Mouse (Mus musculus): Measurements from ENCODE around the gene Dlk1. TPM values are rescaled to one million over a fixed set of nuclear protein-coding genes. Genes with fewer than 3 reads are reported as not detected.
"Not testable (repeated sequence)": the region's sequence is repeated elsewhere in the genome, so short reads cannot be mapped to it uniquely, and the experiment has no call there.

Dlk1 gene
- polyA plus RNA-seq, 1 experiment from 2014 or later: 61.8 TPM

- 13% methylated on average over 10 of the region's 10 CpGs for WGBS
- ATAC-seq: peak; percentile 63
- Histone ChIP-seq H3K4me2 (ENCODE audit: low read length) (no peak overlapping the region), H3K4me1 (ENCODE audit: control insufficient read depth, insufficient read depth, low read length) (peaks cover 24% of the 10 kb centered on the region), H3K27ac (ENCODE audit: low read depth, low read length) (no peak overlapping the region), H3K27me3 (replicated peaks; ENCODE audit: control insufficient read depth, insufficient read depth, low read length) (peaks cover 36% of the 10 kb centered on the region), H3K9ac (ENCODE audit: low read length) (no peak overlapping the region), H3K4me3 (ENCODE audit: low read depth, low read length) (no peak overlapping the region), H3K9me3 (replicated peaks; ENCODE audit: control insufficient read depth, low read length) (no peaks in the 10 kb centered on the region), H3K36me3 (ENCODE audit: control insufficient read depth, insufficient read depth, low read length) (0 out of 2 replicates have a peak, but pooled peaks cover 2% of the 10 kb centered on the region)
- peak; percentile 64 for DNase-seq (ENCODE audit: low spot score)
Measured at GRCm38 (mm10) chr12:109458896-109459295, 6.3 kb downstream of the Dlk1 start.

GRCm38 (mm10) chr12:109459481-109460401 lies 7.1 kb downstream of the Dlk1 start:
- Histone ChIP-seq H3K27me3 (replicated peaks; ENCODE audit: control insufficient read depth, insufficient read depth, low read length) (peaks cover 28% of the 10 kb centered on the region), H3K4me2 (ENCODE audit: low read length) (peak overlapping the region; percentile 37; the same call in 1 of the 2 replicates), H3K9ac (ENCODE audit: low read length) (peak overlapping the region; percentile 29; the same call in 1 of the 2 replicates), H3K27ac (ENCODE audit: low read depth, low read length) (no peak overlapping the region), H3K4me3 (ENCODE audit: low read depth, low read length) (0 out of 2 replicates have a peak overlapping the region, but pooled peaks have one; percentile 2), H3K4me1 (ENCODE audit: control insufficient read depth, insufficient read depth, low read length) (peaks cover 24% of the 10 kb centered on the region), H3K36me3 (ENCODE audit: control insufficient read depth, insufficient read depth, low read length) (0 out of 2 replicates have a peak, but pooled peaks cover 2% of the 10 kb centered on the region), H3K9me3 (replicated peaks; ENCODE audit: control insufficient read depth, low read length) (no peaks in the 10 kb centered on the region)
- ATAC-seq (peak; percentile 27; the same call in 1 of the 2 replicates), DNase-seq (ENCODE audit: low spot score) (no peak)
- WGBS: 35% methylated on average over 49 of the region's 49 CpGs

- H3K9me3 ChIP-seq (replicated peaks; ENCODE audit: control insufficient read depth, low read length): no peaks in the 10 kb centered on the region
- DNase-seq (ENCODE audit: low spot score) (no peak), ATAC-seq (no peak)
- WGBS: 78% methylated on average over 10 of the region's 10 CpGs
- 0 out of 2 replicates have a peak, but pooled peaks cover 2% of the 10 kb centered on the region for H3K36me3 ChIP-seq (ENCODE audit: control insufficient read depth, insufficient read depth, low read length)
- no peak overlapping the region for H3K9ac ChIP-seq (ENCODE audit: low read length)
- H3K4me2 ChIP-seq (ENCODE audit: low read length): no peak overlapping the region
- H3K27ac ChIP-seq (ENCODE audit: low read depth, low read length): no peak overlapping the region
- peaks cover 17% of the 10 kb centered on the region for H3K4me1 ChIP-seq (ENCODE audit: control insufficient read depth, insufficient read depth, low read length)
- no peak overlapping the region for H3K4me3 ChIP-seq (ENCODE audit: low read depth, low read length)
- H3K27me3 ChIP-seq (replicated peaks; ENCODE audit: control insufficient read depth, insufficient read depth, low read length): peaks cover 22% of the 10 kb centered on the region
Measured at GRCm38 (mm10) chr12:109462594-109462993, 10.0 kb downstream of the Dlk1 start.

GRCm38 (mm10) chr12:109467417-109467816 lies 14.8 kb downstream of the Dlk1 start:
- not testable (repeated sequence) for H3K4me1 ChIP-seq (ENCODE audit: control insufficient read depth, insufficient read depth, low read length); H3K9me3 ChIP-seq (replicated peaks; ENCODE audit: control insufficient read depth, low read length); H3K27ac ChIP-seq (ENCODE audit: low read depth, low read length); H3K4me3 ChIP-seq (ENCODE audit: low read depth, low read length); ATAC-seq; H3K27me3 ChIP-seq (replicated peaks; ENCODE audit: control insufficient read depth, insufficient read depth, low read length); H3K9ac ChIP-seq (ENCODE audit: low read length); H3K36me3 ChIP-seq (ENCODE audit: control insufficient read depth, insufficient read depth, low read length); H3K4me2 ChIP-seq (ENCODE audit: low read length); DNase-seq (ENCODE audit: low spot score)
- WGBS: 85% methylated on average over 4 of the region's 4 CpGs

GRCm38 (mm10) chr12:109469793-109470192 lies 17.2 kb downstream of the Dlk1 start:
- H3K9me3 ChIP-seq (replicated peaks; ENCODE audit: control insufficient read depth, low read length): no peaks in the 10 kb centered on the region
- no peaks in the 10 kb centered on the region for H3K27me3 ChIP-seq (replicated peaks; ENCODE audit: control insufficient read depth, insufficient read depth, low read length)
- no peak overlapping the region for H3K9ac ChIP-seq (ENCODE audit: low read length)
- no peaks in the 10 kb centered on the region for H3K4me1 ChIP-seq (ENCODE audit: control insufficient read depth, insufficient read depth, low read length)
- DNase-seq (ENCODE audit: low spot score) (no peak), ATAC-seq (no peak)
- 90% methylated on average over 8 of the region's 8 CpGs for WGBS
- no peak overlapping the region for H3K4me2 ChIP-seq (ENCODE audit: low read length)
- H3K4me3 ChIP-seq (ENCODE audit: low read depth, low read length): no peak overlapping the region
- no peaks in the 10 kb centered on the region for H3K36me3 ChIP-seq (ENCODE audit: control insufficient read depth, insufficient read depth, low read length)
- H3K27ac ChIP-seq (ENCODE audit: low read depth, low read length): no peak overlapping the region

GRCm38 (mm10) chr12:109472627-109473026 lies 20.0 kb downstream of the Dlk1 start:
- no peak overlapping the region for H3K9ac ChIP-seq (ENCODE audit: low read length)
- ATAC-seq (no peak), DNase-seq (ENCODE audit: low spot score) (no peak)
- H3K36me3 ChIP-seq (ENCODE audit: control insufficient read depth, insufficient read depth, low read length): no peaks in the 10 kb centered on the region
- H3K4me3 ChIP-seq (ENCODE audit: low read depth, low read length): no peak overlapping the region
- H3K27me3 ChIP-seq (replicated peaks; ENCODE audit: control insufficient read depth, insufficient read depth, low read length): no peaks in the 10 kb centered on the region
- H3K4me2 ChIP-seq (ENCODE audit: low read length): no peak overlapping the region
- WGBS: 89% methylated on average over 11 of the region's 11 CpGs
- no peak overlapping the region for H3K27ac ChIP-seq (ENCODE audit: low read depth, low read length)
- H3K4me1 ChIP-seq (ENCODE audit: control insufficient read depth, insufficient read depth, low read length): no peaks in the 10 kb centered on the region
- H3K9me3 ChIP-seq (replicated peaks; ENCODE audit: control insufficient read depth, low read length): no peaks in the 10 kb centered on the region

- no peaks in the 10 kb centered on the region for H3K27me3 ChIP-seq (replicated peaks; ENCODE audit: control insufficient read depth, insufficient read depth, low read length)
- H3K9ac ChIP-seq (ENCODE audit: low read length): no peak overlapping the region
- H3K4me3 ChIP-seq (ENCODE audit: low read depth, low read length): no peak overlapping the region
- no peak overlapping the region for H3K27ac ChIP-seq (ENCODE audit: low read depth, low read length)
- no peaks in the 10 kb centered on the region for H3K9me3 ChIP-seq (replicated peaks; ENCODE audit: control insufficient read depth, low read length)
- no peaks in the 10 kb centered on the region for H3K4me1 ChIP-seq (ENCODE audit: control insufficient read depth, insufficient read depth, low read length)
- H3K4me2 ChIP-seq (ENCODE audit: low read length): no peak overlapping the region
- ATAC-seq (no peak), DNase-seq (ENCODE audit: low spot score) (no peak)
- no peaks in the 10 kb centered on the region for H3K36me3 ChIP-seq (ENCODE audit: control insufficient read depth, insufficient read depth, low read length)
- WGBS: 66% methylated on average over 6 of the region's 6 CpGs
Measured at GRCm38 (mm10) chr12:109473575-109473976, 21.0 kb downstream of the Dlk1 start.

- Histone ChIP-seq H3K4me1 (ENCODE audit: control insufficient read depth, insufficient read depth, low read length) (no peaks in the 10 kb centered on the region), H3K27ac (ENCODE audit: low read depth, low read length) (no peak overlapping the region), H3K36me3 (ENCODE audit: control insufficient read depth, insufficient read depth, low read length) (no peaks in the 10 kb centered on the region), H3K4me2 (ENCODE audit: low read length) (no peak overlapping the region), H3K27me3 (replicated peaks; ENCODE audit: control insufficient read depth, insufficient read depth, low read length) (no peaks in the 10 kb centered on the region), H3K9ac (ENCODE audit: low read length) (no peak overlapping the region), H3K4me3 (ENCODE audit: low read depth, low read length) (no peak overlapping the region), H3K9me3 (replicated peaks; ENCODE audit: control insufficient read depth, low read length) (no peaks in the 10 kb centered on the region)
- no peak for DNase-seq (ENCODE audit: low spot score)
- ATAC-seq: no peak
- 80% methylated on average over 9 of the region's 9 CpGs for WGBS
Measured at GRCm38 (mm10) chr12:109474187-109474606, 21.6 kb downstream of the Dlk1 start.

- no peak for DNase-seq (ENCODE audit: low spot score)
- H3K4me2 ChIP-seq (ENCODE audit: low read length): no peak overlapping the region
- H3K4me3 ChIP-seq (ENCODE audit: low read depth, low read length): no peak overlapping the region
- no peak overlapping the region for H3K27ac ChIP-seq (ENCODE audit: low read depth, low read length)
- H3K4me1 ChIP-seq (ENCODE audit: control insufficient read depth, insufficient read depth, low read length): no peaks in the 10 kb centered on the region
- no peaks in the 10 kb centered on the region for H3K27me3 ChIP-seq (replicated peaks; ENCODE audit: control insufficient read depth, insufficient read depth, low read length)
- ATAC-seq: no peak
- H3K36me3 ChIP-seq (ENCODE audit: control insufficient read depth, insufficient read depth, low read length): no peaks in the 10 kb centered on the region
- no peak overlapping the region for H3K9ac ChIP-seq (ENCODE audit: low read length)
- 86% methylated on average over 4 of the region's 4 CpGs for WGBS
- no peaks in the 10 kb centered on the region for H3K9me3 ChIP-seq (replicated peaks; ENCODE audit: control insufficient read depth, low read length)
Measured at GRCm38 (mm10) chr12:109475501-109475900, 22.9 kb downstream of the Dlk1 start.
